Mouse (Mus musculus): ENCODE measurements around the gene Ddx46.
"Not testable (repeated sequence)": the region's sequence is repeated elsewhere in the genome, so short reads cannot be mapped to it uniquely, and the experiment has no call there.

Gene Ddx46

DNA sequence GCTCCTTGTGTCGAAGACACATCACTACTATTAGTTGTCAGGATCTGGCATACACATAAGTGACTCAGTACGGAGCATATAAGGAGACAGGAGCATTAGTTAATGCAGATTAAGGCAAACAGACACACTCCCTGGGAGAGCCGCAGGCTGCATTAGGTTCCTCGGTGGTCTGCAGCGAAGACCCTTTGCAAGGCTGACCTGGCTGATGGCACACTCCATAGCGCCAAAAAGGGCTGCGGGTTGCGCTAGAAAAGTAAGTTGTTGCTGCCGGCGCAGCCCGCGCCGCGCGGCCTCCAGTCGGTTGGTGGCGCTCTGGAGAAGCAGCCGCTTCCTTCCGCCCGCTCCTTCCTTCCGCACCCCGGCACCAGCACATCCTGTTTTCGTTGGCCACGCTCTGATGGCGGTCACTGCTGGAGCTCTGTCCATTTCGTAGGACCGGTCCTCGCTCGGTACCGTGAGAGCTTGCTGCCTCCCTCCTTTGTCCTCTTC is at the start of gene Ddx46:
Gene Ddx46, plus strand, starts transcription at position 389 of the 489 bp plus-strand sequence.
- peak; percentile 73 for DNase-seq (ENCODE audit: low read depth, low spot score)

DNA sequence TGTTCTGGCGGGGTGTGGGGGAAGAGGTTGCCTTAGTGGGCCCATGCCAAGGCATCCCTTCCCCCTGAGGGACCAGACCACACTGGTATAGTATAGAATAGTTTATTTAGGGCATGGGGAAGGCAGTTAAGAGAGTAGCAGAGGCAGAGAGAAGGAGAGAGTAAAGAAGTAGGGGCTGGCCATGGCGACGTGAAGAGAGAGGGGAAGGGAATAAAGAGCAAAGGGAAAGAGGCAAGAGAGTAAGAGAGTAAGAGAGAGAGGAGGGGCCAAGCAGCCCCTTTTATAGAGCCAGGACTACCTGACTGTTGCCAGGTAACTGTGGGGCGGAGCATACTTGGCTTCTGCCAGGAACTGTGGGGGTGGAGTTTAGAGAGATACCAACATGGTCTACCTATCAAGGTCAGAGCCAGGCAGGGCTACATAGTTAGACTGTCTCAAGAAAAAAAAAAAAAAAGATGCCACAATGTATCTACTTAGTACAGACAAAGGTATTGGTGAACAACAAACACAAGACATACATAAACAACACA is 42.8 kb upstream of the Ddx46 start:
- DNase-seq (ENCODE audit: low read depth, low spot score), result no peak

DNA sequence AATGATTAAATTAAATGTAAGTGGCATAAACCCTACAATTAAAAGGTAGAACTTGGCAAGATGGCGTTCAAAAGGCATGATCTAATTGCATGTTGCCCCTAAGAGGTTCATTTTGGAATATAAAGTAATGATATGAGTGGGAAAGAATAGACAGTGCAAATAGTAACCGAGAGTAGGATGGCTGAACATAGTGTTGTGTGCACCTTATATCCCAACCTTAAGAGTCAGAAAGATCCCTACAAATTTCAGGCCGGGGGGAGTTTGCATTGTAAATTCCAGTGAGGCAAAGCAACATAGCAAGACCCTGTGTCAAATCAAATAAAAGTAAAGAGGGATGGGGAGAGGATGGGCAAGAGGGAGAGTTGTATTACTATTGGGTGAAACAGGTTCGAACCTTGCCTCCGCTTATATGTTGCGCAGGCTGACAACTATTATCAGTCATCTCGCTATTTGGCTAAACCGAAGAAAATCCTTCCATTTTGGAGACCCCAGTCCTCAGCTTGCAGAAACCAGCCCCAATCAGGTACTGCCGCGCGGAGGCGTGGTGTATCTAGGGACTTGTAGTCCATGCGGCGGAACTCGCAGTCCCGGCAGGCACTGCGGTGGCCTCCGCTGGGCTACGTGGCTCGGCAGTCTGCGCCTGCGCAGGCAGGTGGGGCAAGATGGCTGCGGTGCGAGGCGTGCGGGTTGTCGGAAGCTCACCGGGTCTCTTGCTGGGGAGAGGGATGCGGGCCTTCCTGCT is 42.1 kb upstream of the Ddx46 start:
- peak; percentile 83 for DNase-seq (ENCODE audit: low read depth, low spot score)

DNA sequence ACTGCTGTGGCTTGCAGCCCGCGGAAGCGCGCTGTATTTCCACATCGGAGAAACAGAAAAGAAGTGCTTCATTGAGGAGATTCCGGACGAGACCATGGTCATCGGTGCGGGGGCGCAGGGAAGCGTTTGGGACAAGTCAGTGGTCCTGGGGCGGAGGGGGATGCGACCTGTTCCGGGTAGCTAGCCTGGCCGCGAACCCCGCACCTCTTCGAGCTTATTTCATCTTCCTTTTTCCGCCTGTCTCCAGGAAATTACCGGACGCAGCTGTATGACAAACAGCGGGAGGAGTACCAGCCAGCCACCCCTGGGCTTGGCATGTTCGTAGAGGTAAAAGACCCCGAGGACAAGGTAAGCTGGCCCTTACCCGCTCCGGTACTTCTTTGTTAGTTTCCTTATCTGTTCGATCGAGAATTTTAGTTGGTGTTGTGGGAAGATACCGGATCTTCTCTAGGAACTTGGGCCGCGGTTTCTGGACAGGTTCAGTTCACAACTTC is 41.5 kb upstream of the Ddx46 start:
- no peak for DNase-seq (ENCODE audit: low read depth, low spot score)

DNA sequence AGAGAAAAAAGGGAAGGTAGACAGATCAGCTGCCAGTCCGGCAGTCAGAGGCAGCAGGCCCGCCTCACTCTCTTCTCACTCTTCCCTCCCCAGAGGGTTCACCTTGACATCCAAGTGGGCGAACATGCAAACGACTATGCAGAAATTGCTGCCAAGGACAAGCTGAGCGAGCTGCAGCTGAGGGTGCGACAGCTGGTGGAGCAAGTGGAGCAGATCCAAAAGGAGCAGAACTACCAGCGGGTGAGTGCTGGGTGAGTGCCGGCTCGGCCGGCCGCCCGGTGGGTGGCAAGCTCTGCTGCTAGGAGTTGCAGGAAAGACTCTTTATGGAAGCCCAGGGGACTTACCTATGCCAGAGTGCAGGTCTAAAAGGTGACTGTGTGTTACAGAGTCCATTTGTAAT is 39.5 kb upstream of the Ddx46 start:
- no peak for DNase-seq (ENCODE audit: low read depth, low spot score)

DNA sequence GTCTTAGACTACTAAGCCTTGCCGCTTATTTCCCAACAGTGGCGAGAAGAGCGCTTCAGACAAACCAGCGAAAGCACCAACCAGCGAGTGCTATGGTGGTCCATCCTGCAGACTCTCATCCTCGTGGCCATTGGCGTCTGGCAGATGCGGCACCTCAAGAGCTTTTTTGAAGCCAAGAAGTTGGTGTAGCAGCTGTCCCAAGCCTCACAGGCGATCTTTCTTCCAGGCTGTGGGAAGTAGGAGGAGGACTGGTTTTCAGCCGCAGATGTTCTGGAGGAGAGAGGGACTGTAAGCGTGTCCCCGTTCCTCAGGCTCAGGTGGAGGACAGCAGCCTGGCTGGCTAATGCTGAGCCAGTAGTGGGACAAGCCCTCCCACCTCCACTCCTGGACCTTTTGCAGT is 38.0 kb upstream of the Ddx46 start:
- no peak for DNase-seq (ENCODE audit: low read depth, low spot score)

DNA sequence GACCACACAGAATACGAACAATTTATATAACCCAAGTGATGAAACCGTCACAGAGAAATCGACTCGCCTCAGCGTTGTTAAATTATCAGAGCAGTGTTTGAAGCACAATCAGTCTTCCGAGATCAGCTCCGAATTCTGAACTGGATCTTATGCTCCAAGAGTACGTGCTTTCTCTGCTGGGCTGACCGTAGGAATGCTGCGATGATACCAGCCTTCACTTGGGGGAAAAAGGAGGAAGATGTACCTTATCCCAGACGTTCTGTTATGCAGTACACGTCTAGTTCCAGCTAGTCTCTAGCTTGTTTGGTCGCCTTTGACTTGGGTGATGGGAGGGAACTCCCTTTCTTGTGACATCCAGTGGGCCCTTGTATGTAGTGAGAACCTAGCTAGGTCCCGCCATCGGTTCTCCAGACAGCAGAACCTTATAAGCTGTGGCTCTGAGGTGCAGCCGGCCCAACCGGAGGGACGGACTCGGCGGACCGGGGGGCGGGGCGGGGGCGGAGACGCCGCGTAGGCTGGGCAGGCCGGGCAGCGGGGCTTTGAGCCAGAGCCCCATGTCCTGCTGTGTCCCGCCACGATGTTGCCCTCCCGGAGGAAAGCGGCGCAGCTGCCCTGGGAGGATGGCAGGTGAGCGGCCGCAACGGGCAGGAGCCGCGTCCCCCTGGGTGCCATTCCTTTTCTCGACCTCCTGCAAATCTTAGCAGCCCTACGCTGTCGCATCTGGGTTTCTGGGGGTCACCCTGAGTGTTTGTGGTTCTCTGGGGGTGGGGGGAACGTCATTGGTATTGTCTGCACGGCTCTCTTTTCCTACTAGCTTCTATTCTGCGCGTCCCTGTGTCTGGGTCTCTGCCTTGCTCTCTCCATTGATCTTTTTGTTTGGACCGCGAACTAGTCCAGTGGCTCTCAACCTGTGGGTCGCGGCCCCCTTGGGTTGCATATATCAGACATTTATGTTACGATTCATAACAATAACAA is 35.0 kb upstream of the Ddx46 start, which contains the start of gene B4galt7:
Gene B4galt7, plus strand, starts transcription at position 331 of the 975 bp plus-strand sequence.
- DNase-seq (ENCODE audit: low read depth, low spot score), result peak; percentile 59

DNA sequence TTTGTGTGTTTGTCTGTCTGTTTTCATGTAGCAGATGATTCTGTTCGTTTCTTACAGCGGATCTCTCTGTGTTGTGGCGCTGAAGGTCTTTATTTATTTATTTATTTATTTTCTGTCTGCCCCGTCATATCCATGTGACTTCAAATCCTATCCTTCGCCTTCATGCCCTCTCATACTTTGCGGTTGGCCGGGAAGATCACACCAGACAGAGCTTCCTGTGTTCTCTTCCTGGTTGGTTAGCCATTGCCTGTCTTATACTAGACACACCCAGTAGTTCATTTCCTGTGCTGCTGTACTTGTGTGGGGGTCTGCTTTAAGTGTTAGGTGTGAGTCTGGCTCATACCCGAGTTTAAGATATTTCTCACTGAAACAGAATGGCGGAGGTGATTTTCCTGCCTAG is 34.2 kb upstream of the Ddx46 start:
- no peak for DNase-seq (ENCODE audit: low read depth, low spot score)

DNA sequence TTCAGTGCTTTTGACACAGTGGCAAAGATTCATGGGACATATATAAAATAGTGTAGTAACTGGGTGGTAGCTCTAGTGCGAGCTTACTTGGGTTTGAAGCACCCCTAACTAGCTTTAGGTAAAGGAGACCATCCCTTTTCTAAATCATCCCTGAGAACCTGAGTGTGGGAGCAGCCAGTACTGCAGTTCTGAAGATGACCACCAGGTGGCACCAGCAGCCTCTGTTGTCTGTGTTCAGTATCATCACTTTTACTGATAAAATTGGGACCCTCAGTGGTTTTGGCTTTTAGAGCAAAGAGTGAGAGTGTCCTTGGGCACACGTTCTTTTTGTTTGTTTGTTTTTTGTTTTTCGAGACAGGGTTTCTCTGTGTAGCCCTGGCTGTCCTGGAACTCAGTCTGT is 33.2 kb upstream of the Ddx46 start:
- DNase-seq (ENCODE audit: low read depth, low spot score), result no peak

DNA sequence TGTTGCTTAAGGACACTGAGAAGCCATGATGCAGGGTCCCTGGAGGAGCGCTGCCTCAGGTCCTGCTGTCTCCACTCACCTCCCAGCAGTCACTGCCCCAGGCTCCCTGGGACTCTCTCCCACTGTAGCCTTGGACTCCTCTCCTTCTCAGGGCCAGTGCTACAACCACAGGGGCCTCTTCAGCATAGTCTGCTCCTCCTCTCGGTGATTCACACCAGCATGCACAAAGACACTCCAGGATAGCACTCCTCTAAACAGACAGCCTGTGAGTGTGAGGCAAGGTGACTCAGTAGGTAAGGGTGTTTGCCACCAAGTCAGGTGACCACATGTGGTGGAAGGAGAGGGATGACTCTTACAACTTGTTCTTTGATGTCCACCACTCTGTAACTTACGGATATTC is 30.2 kb upstream of the Ddx46 start:
- DNase-seq (ENCODE audit: low read depth, low spot score), result no peak

DNA sequence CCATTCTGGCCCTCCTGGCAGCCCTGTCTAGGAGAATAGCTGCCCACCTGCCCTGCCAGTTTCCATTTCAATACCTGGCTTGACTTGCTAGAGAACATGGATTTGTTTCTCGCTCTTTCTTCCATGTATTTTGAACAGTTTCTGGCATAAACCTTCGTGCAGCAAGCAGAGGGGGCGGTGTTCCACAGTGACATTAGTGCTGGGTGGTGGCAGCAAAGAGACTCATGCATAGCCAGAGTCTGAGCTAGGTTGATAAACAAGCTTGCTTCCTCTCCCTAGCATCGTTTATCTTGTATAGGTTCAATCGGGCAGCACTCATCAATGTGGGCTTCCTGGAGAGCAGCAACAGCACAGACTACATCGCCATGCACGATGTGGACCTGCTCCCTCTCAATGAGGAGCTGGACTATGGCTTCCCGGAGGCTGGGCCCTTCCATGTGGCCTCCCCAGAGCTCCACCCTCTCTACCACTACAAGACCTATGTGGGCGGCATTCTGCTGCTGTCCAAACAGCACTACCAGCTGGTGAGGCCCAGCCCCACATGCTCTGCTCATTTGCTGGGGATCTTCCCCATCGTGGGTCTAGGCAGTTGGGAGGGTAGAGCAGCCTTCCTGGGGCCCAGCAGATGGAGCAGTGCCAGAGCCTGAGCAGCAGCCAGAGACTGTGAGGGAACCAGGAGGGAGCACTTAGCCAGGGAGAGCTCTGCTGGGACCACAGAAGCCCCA is 27.8 kb upstream of the Ddx46 start:
- DNase-seq (ENCODE audit: low read depth, low spot score), result no peak

DNA sequence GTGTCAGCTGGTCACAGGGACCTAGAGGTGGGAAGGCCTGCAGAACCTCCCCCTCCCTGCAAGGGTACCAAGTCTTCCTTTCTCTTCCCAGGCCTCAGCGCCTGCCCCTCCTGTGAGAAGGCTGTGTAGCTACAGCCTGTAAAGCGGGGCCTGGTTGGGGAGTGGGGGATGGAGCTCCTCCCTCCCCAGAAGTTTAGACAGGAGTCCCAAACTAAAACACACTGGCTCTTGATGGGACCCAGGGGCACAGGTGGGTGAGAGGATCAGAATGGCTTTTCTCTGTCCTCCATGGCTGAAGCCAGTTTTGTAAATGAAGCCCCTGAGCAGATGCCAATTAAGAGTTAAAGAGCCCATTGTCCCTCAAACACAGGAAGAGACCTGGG is 27.2 kb upstream of the Ddx46 start:
- no peak for DNase-seq (ENCODE audit: low read depth, low spot score)

DNA sequence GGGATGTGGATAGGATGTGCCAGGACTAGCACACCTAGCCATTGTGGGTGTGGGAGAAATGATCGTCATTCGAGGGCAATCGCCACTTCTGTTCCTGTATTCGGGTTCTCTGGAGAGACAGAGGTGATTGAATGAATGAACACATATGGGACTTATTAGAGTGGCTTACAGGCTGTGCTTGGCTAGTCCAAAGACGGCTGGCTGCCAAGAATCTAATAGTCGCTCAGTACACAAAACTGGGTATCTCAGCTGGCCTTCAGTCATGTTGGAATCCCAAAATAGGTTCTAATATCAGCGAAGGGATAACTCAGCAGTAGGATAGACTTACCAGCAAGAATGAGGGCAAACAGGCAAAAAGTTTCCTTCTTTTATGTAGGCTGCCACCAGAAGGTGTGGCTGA is 22.8 kb upstream of the Ddx46 start:
- no peak for DNase-seq (ENCODE audit: low read depth, low spot score)

DNA sequence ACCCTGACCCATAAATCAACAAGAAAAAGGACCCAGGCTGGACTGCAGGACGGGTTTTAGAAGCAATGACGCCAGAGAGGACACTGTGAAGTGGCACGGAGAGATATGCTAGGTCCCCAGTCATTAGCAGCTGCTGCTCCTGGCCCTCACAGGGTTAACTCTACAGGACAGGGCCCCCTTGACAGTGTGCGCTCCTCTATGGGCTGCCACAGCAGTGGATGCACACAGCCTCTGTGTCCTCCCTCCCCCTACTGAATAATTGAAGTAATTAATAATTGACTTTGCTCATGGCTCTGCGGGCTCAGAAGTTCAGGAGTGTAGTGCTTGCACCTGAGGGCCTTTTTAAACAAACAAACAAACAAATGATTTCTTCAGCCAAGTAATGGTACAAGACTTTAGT is 21.4 kb upstream of the Ddx46 start:
- DNase-seq (ENCODE audit: low read depth, low spot score), result no peak

DNA sequence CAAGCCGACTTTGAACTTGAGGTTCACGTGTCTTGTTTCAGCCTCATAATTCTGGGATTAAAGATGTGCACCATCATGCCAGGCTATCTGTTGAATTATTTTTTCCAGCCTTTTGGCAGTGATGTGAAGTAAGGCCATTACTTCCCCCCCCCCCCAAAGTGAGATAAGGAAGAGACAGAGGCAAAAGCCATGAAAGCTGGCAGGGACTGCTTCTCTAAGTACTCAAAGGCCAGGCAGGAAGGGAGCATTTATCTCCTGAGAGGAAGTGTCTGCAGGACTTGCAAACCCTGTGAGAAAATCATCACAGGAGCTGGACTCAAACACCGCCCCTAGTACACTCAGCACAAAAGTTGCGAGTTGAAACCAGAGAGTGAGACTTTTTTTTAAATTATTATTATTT is 15.5 kb upstream of the Ddx46 start:
- DNase-seq (ENCODE audit: low read depth, low spot score), result no peak

DNA sequence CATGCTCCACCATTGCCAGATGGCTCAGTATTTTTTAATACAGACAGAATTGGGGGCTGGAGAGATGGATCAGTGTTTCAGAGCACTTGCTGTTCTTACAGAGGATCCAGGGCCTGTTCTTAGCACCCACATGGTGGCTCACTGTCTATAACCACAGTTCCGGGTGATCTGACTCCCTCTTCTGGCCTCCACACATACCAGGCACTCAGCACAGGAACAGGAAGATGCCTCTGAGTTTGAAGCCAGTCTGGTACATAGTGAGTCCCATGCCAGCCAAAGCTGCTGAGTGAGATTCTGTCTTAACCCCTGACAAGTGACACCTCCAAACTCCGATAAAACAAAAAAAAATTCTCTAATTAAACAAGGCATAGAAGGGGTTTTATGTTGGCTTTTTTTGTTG is 14.6 kb upstream of the Ddx46 start:
- DNase-seq (ENCODE audit: low read depth, low spot score), result no peak

DNA sequence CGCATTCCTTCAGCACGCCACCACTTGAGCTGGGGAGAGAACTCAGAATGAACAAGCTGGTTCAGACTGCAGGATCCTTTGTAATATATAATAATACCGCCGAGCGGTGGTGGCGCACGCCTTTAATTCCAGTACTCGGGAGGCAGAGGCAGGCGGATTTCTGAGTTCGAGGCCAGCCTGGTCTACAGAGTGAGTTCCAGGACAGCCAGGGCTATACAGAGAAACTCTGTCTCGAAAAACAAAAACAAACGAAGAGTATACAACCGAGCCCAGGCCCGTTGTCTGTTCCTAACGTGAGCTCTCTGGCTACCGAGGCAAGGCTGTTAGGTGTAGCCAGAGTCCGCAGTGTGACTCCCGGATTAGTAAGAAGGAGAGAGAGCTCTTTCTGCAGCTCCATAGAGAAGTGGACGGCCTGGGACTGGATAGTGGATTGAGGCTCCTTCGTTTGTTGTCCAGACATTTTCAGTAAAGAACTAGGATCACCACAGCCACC is 12.6 kb upstream of the Ddx46 start:
- not testable (repeated sequence) for DNase-seq (ENCODE audit: low read depth, low spot score)

DNA sequence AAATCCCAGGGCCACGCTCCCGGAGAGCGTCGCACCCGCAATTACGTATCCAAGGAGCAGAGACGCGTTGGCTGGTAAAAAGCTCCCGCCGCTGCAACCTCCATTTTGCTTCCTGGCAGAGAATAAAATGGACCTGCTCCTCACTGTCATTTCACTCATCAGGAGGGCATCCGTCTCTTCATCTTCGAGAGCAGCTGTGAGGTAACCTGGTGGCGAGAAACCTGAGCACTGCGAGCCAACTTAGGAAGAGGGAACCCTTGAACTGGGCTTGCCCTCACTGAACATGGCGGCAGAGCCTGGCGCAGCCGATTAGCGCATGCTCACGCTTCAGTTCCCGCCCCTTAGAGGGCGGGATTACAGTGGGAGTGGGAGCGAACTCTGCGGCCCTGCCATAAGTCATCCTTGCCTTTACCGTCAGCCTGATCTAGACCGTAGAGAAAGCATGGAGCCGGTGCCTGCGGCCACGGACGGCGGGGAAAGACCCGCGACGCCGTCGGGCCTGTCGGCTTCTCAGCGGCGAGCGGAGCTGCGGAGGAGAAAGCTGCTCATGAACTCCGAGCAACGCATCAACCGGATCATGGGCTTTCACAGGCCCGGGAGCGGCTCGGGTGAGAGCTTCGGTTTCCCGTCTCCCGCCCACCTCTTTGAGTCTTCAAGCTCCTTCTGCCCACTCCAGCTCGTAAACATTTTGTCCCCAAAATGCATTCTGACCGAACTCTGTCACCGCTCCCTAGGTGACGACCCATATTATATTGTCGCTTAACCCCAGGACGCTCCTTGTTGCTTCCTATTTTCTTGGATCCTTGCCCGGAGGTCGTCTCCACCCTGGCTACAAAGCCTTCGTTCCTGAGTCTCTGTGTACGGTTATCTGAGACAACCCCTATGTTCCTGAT is 11.9 kb upstream of the Ddx46 start, which contains the start of gene Caml:
Gene Caml, plus strand, starts transcription at position 357 of the 893 bp plus-strand sequence.
- DNase-seq (ENCODE audit: low read depth, low spot score), result peak; percentile 78

DNA sequence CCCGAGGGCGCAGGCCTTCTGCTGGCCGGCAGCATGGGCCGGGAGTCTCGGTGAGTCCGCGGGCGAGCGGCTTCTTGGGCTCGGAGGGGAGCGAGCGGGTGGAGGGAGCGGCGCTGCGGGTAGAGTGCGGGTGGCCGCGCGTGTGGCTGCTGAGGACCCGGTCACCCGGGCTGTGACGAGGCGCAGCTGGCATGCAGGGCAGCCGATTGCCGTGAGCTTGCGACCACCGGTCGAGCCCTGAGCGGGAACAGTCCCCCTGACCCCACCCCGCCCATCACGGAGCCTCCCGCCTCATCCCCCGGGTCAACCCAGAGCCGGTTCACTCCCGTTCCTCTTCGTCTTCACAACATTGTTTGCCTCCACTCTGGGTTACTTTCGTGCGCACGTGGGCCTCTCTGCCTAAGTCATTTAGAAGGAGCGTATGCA is 332 bp downstream of the Ddx46 start:
- no peak for DNase-seq (ENCODE audit: low read depth, low spot score)

Data from retina, adult 2 months (tissue).